Mouse (Mus musculus) forebrain, embryonic 16.5 days (tissue): ENCODE results near the gene Nlrp3. TPM values are rescaled to one million over a fixed set of nuclear protein-coding genes. Genes with fewer than 3 reads are reported as not detected.

Experiments used
- polyA plus RNA-seq: library from polyadenylated mRNA; unstranded; fragments of >200 nt; fragmentation: Nextera tagmentation; extraction: Ambion mirVana; gene quantifications from 2 replicates; pipeline ENCODE4 v1.2.1, GENCODE M21; 2015

Gene Nlrp3
- polyA plus RNA-seq, 1 experiment from 2014 or later = 0.11 TPM

Other genes with a start within 250 kb of the Nlrp3 start
- gene Wnt9a, start 234.6 kb upstream of the Nlrp3 start, polyA plus RNA-seq = 1.5 and 1.6 TPM in 2 replicates
- not detected in 2 replicates for gene Prss38, start 165.9 kb upstream of the Nlrp3 start, polyA plus RNA-seq
- gene Jmjd4, start 91.5 kb upstream of the Nlrp3 start, polyA plus RNA-seq = 11.8 and 14.1 TPM in 2 replicates
- 418 and 445 TPM in 2 replicates for gene Snap47, start 90.4 kb upstream of the Nlrp3 start, polyA plus RNA-seq
- gene Zfp867, start 69.1 kb upstream of the Nlrp3 start, polyA plus RNA-seq = 15.3 and 17.6 TPM in 2 replicates
- 16.6 and 16.8 TPM in 2 replicates for gene Zkscan17, start 14.8 kb upstream of the Nlrp3 start, polyA plus RNA-seq
- gene Olfr222, start 34.7 kb downstream of the Nlrp3 start, polyA plus RNA-seq = not detected in 2 replicates
- not detected in 2 replicates for gene Olfr223, start 51.7 kb downstream of the Nlrp3 start, polyA plus RNA-seq
- 51.7 and 51.9 TPM in 2 replicates for gene Mprip, start 119.7 kb downstream of the Nlrp3 start, polyA plus RNA-seq
- gene Pld6, start 246.1 kb downstream of the Nlrp3 start, polyA plus RNA-seq = 4.2 and 6.7 TPM in 2 replicates